Mouse (Mus musculus) C2C12 (cell line): Measurements from ENCODE around the gene Dohh.

Source experiments
- CEBPB ChIP-seq: IDR thresholded peaks from one replicate; pipeline ENCODE4 v1.6.1; 2011; ENCODE audit warnings: low read depth, mild to moderate bottlenecking, control low read depth, moderate library complexity
- CTCF ChIP-seq: IDR thresholded peaks from one replicate; pipeline ENCODE4 v1.5.1; 2011; ENCODE audit not compliant: control insufficient read depth, insufficient read depth, insufficient read length
- FOSL1 ChIP-seq: IDR thresholded peaks from one replicate; pipeline ENCODE4 v1.8.0; 2011; ENCODE audit warnings: mild to moderate bottlenecking, low read length; ENCODE audit not compliant: poor library complexity, insufficient read depth, severe bottlenecking
- MAX ChIP-seq: IDR thresholded peaks from one replicate; pipeline ENCODE4 v1.6.1; 2011; ENCODE audit warnings: mild to moderate bottlenecking, control low read depth
- MYOD1 ChIP-seq: IDR thresholded peaks from one replicate; pipeline ENCODE4 v1.6.1; 2011; ENCODE audit warnings: low read depth; ENCODE audit not compliant: control insufficient read depth, insufficient read length
- MYOG ChIP-seq: IDR thresholded peaks from one replicate; pipeline ENCODE4 v1.6.1; 2011; ENCODE audit not compliant: control insufficient read depth, insufficient read length; ENCODE audit errors: extremely low read depth
- USF1 ChIP-seq: IDR thresholded peaks from one replicate; pipeline ENCODE4 v1.6.1; 2011; ENCODE audit warnings: low read depth, mild to moderate bottlenecking, control low read depth, moderate library complexity

DNA sequence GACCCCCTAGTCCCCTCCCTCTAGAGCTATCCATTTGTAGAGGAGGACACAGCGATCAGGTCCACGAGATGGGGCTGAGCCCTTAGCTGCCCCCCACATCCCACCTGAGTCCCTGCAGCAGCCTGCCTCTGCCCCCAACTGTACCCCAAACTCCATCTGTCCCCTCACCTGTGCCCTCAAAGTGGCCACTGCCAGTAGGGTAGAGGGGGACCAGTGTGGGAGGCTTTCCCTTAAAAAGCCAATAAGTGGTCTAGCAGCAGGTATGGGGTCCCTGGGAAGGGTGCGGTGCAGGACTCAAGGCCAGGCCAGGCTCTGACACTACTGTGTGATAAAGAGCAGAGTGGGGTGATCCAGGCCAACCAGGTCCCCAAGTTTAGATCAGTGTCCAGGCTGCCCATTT is 43.1 kb downstream of the Dohh start:
- TF ChIP-seq MAX (no peak), CTCF (no peak), FOSL1 (no peak), CEBPB (no peak), USF1 (no peak), MYOD1 (no peak), MYOG (no peak)
